Mouse (Mus musculus) neural tube, embryonic 14.5 days (tissue): ENCODE data around the gene 1700088E04Rik. TPM values are rescaled to one million over a fixed set of nuclear protein-coding genes. Genes with fewer than 3 reads are reported as not detected.

Experiments used
- ATAC-seq: fragments of 200-750 bp; cut with Nextera tagmentation; 2 replicates; pipeline ENCODE4 v1.8.0; 2017; ENCODE audit warnings: low read depth, mild to moderate bottlenecking, moderate TSS enrichment, moderate library complexity
- H3K27ac ChIP-seq: fragments of 300-500 bp; sonication (generic); 2 replicates; pipeline ENCODE4 v1.5.1; 2014; ENCODE audit warnings: low read depth, mild to moderate bottlenecking, control low read depth, low read length, moderate library complexity, mixed read lengths
- H3K27me3 ChIP-seq: fragments of 300-500 bp; sonication (generic); 2 replicates; pipeline ENCODE4 v1.6.1; 2014; ENCODE audit warnings: low read length; ENCODE audit not compliant: control insufficient read depth, insufficient read depth
- H3K36me3 ChIP-seq: fragments of 300-500 bp; sonication (generic); 2 replicates; pipeline ENCODE4 v1.6.1; 2014; ENCODE audit warnings: low read length, mixed read lengths; ENCODE audit not compliant: control insufficient read depth, insufficient read depth
- H3K4me1 ChIP-seq: fragments of 300-500 bp; sonication (generic); 2 replicates; pipeline ENCODE4 v1.6.1; 2014; ENCODE audit warnings: low read length; ENCODE audit not compliant: control insufficient read depth, insufficient read depth
- H3K4me2 ChIP-seq: fragments of 300-500 bp; sonication (generic); 2 replicates; pipeline ENCODE4 v1.6.1; 2014; ENCODE audit warnings: mild to moderate bottlenecking, low read depth, low read length, control low read depth
- H3K4me3 ChIP-seq: fragments of 300-500 bp; sonication (generic); 2 replicates; pipeline ENCODE4 v1.5.1; 2014; ENCODE audit warnings: low read depth, low read length, control low read depth, mixed read lengths
- H3K9ac ChIP-seq: fragments of 300-500 bp; sonication (generic); replicated peaks from 2 replicates; pipeline ENCODE4 v1.6.1; 2014; ENCODE audit warnings: low read depth, mild to moderate bottlenecking, control low read depth, low read length, mixed read lengths
- H3K9me3 ChIP-seq: fragments of 300-500 bp; sonication (generic); 2 replicates; pipeline ENCODE4 v1.6.1; 2016; ENCODE audit warnings: low read length; ENCODE audit not compliant: control insufficient read depth
- WGBS: fragments of 180-500 bp; shearing (Covaris S2); extraction: QIAGEN DNeasy Blood & Tissue Kit; methylation state at CpG from one replicate; pipeline ENCODE4 v1.1.7; 2014; 5-methylcytosine and 5-hydroxymethylcytosine counted together
- polyA plus RNA-seq: library from polyadenylated mRNA; unstranded; fragments of >200 nt; fragmentation: Nextera tagmentation; extraction: Ambion mirVana; gene quantifications from 2 replicates; pipeline ENCODE4 v1.2.1, GENCODE M21; 2014

1700088E04Rik gene
- polyA plus RNA-seq, 1 experiment from 2014 or later = 18.0 TPM

- Histone ChIP-seq H3K9ac (no peak overlapping the region), H3K4me2 (no peak overlapping the region), H3K27me3 (no peaks in the 10 kb centered on the region), H3K27ac (no peak overlapping the region), H3K4me3 (no peak overlapping the region), H3K4me1 (0 out of 2 replicates have a peak, but pooled peaks cover 2% of the 10 kb centered on the region), H3K36me3 (peaks cover 27% of the 10 kb centered on the region), H3K9me3 (no peaks in the 10 kb centered on the region)
- 68% methylated on average over 11 of the region's 11 CpGs for WGBS
- ATAC-seq = no peak
Measured at GRCm38 (mm10) chr15:79135783-79136575, 5.1 kb downstream of the 1700088E04Rik start.

GRCm38 (mm10) chr15:79135332-79135731 lies 5.7 kb downstream of the 1700088E04Rik start:
- Histone ChIP-seq H3K4me2 (no peak overlapping the region), H3K27me3 (no peaks in the 10 kb centered on the region), H3K4me3 (no peak overlapping the region), H3K9ac (no peak overlapping the region), H3K4me1 (0 out of 2 replicates have a peak, but pooled peaks cover 2% of the 10 kb centered on the region), H3K9me3 (no peaks in the 10 kb centered on the region), H3K36me3 (peaks cover 34% of the 10 kb centered on the region), H3K27ac (no peak overlapping the region)
- WGBS = 84% methylated on average over 9 of the region's 9 CpGs
- peak; percentile 28; the same call in 1 of the 2 replicates for ATAC-seq

- Histone ChIP-seq H3K36me3 (peaks cover 40% of the 10 kb centered on the region), H3K9ac (no peak overlapping the region), H3K4me2 (no peak overlapping the region), H3K27me3 (no peaks in the 10 kb centered on the region), H3K9me3 (no peaks in the 10 kb centered on the region), H3K4me1 (no peaks in the 10 kb centered on the region), H3K27ac (no peak overlapping the region), H3K4me3 (no peak overlapping the region)
- 82% methylated on average over 9 of the region's 9 CpGs for WGBS
- no peak for ATAC-seq
Measured at GRCm38 (mm10) chr15:79134496-79135270, 6.4 kb downstream of the 1700088E04Rik start.

- H3K36me3 ChIP-seq = peaks cover 49% of the 10 kb centered on the region
- WGBS = 87% methylated on average over 6 of the region's 6 CpGs
Measured at GRCm38 (mm10) chr15:79133191-79133661, 7.8 kb downstream of the 1700088E04Rik start.

GRCm38 (mm10) chr15:79131442-79131841 lies 9.6 kb downstream of the 1700088E04Rik start:
- H3K9me3 ChIP-seq = no peaks in the 10 kb centered on the region
- ATAC-seq = no peak
- H3K4me3 ChIP-seq = no peak overlapping the region
- H3K4me2 ChIP-seq = no peak overlapping the region
- H3K27me3 ChIP-seq = no peaks in the 10 kb centered on the region
- no peak overlapping the region for H3K9ac ChIP-seq
- no peak overlapping the region for H3K27ac ChIP-seq
- WGBS = 73% methylated on average over 7 of the region's 7 CpGs
- H3K4me1 ChIP-seq = no peaks in the 10 kb centered on the region
- H3K36me3 ChIP-seq = peaks cover 65% of the 10 kb centered on the region

More at GRCm38 (mm10) chr15:79133191-79133661, 7.8 kb downstream of the 1700088E04Rik start:
- no peak overlapping the region for H3K4me2 ChIP-seq
- H3K27me3 ChIP-seq = no peaks in the 10 kb centered on the region
- no peaks in the 10 kb centered on the region for H3K9me3 ChIP-seq
- no peak overlapping the region for H3K27ac ChIP-seq
- H3K4me3 ChIP-seq = no peak overlapping the region
- no peaks in the 10 kb centered on the region for H3K4me1 ChIP-seq
- no peak for ATAC-seq
- no peak overlapping the region for H3K9ac ChIP-seq

GRCm38 (mm10) chr15:79130782-79131181 lies 10.3 kb downstream of the 1700088E04Rik start:
- peaks cover 71% of the 10 kb centered on the region for H3K36me3 ChIP-seq
- no peak overlapping the region for H3K4me2 ChIP-seq
- no peaks in the 10 kb centered on the region for H3K9me3 ChIP-seq
- no peak overlapping the region for H3K9ac ChIP-seq
- no peak for ATAC-seq
- 88% methylated on average over 10 of the region's 10 CpGs for WGBS
- no peak overlapping the region for H3K27ac ChIP-seq
- H3K4me3 ChIP-seq = no peak overlapping the region
- H3K4me1 ChIP-seq = no peaks in the 10 kb centered on the region
- H3K27me3 ChIP-seq = no peaks in the 10 kb centered on the region

- H3K9ac ChIP-seq = no peak overlapping the region
- H3K36me3 ChIP-seq = peaks cover 84% of the 10 kb centered on the region
- H3K27me3 ChIP-seq = no peaks in the 10 kb centered on the region
- H3K27ac ChIP-seq = no peak overlapping the region
- H3K4me1 ChIP-seq = no peaks in the 10 kb centered on the region
- H3K4me3 ChIP-seq = no peak overlapping the region
- ATAC-seq = no peak
- H3K4me2 ChIP-seq = no peak overlapping the region
- 84% methylated on average over 7 of the region's 7 CpGs for WGBS
- no peaks in the 10 kb centered on the region for H3K9me3 ChIP-seq
Measured at GRCm38 (mm10) chr15:79129311-79129710, 11.7 kb downstream of the 1700088E04Rik start.

- Histone ChIP-seq H3K9ac (no peak overlapping the region), H3K4me3 (no peak overlapping the region), H3K27ac (no peak overlapping the region), H3K4me1 (no peaks in the 10 kb centered on the region), H3K27me3 (no peaks in the 10 kb centered on the region), H3K36me3 (peaks cover 81% of the 10 kb centered on the region), H3K9me3 (no peaks in the 10 kb centered on the region), H3K4me2 (no peak overlapping the region)
- 93% methylated on average over 5 of the region's 5 CpGs for WGBS
- ATAC-seq = no peak
Measured at GRCm38 (mm10) chr15:79128208-79128607, 12.8 kb downstream of the 1700088E04Rik start.

- Histone ChIP-seq H3K4me2 (no peak overlapping the region), H3K4me1 (no peaks in the 10 kb centered on the region), H3K36me3 (peaks cover 79% of the 10 kb centered on the region), H3K9me3 (no peaks in the 10 kb centered on the region), H3K4me3 (no peak overlapping the region), H3K27me3 (no peaks in the 10 kb centered on the region), H3K9ac (no peak overlapping the region), H3K27ac (no peak overlapping the region)
- no peak for ATAC-seq
- WGBS = 96% methylated on average over 12 of the region's 12 CpGs
Measured at GRCm38 (mm10) chr15:79127101-79127500, 14.0 kb downstream of the 1700088E04Rik start.
